Mouse (Mus musculus) brain, embryonic 14.5 days (tissue): ENCODE measurements around the gene Tfrc. TPM values are rescaled to one million over a fixed set of nuclear protein-coding genes. Genes with fewer than 3 reads are reported as not detected.
A peak's percentile ranks its signal among the peaks of the same experiment; 100 is the strongest.

Experiments used
- DNase-seq: peaks from one replicate; pipeline ENCODE4 v3.0.0-alpha.2; 2011; ENCODE audit warnings: low read depth
- CTCF ChIP-seq: fragments of 200-500 bp; IDR thresholded peaks from 2 replicates; pipeline ENCODE4 v1.5.1; 2012; ENCODE audit warnings: inconsistent platforms, mild to moderate bottlenecking, moderate library complexity, borderline replicate concordance; ENCODE audit not compliant: insufficient read depth, insufficient read length; ENCODE audit errors: extremely low read depth
- POLR2A ChIP-seq: fragments of 200-500 bp; IDR thresholded peaks from 2 replicates; pipeline ENCODE4 v1.6.1; 2012; ENCODE audit warnings: mild to moderate bottlenecking, inconsistent platforms, borderline replicate concordance; ENCODE audit not compliant: poor library complexity, insufficient read depth, insufficient read length, severe bottlenecking; ENCODE audit errors: extremely low read depth
- polyA plus RNA-seq: library from polyadenylated mRNA; depleted of rRNA; stranded (reverse); fragments of >200 nt; gene quantifications from 2 replicates; pipeline ENCODE4 v1.2.3, GENCODE M21; 2012

The Tfrc gene
- polyA plus RNA-seq, 1 experiment = 49.0 TPM

- no peak for TF ChIP-seq CTCF
- TF ChIP-seq POLR2A = no peak
- DNase-seq = peak; percentile 80
These were observed 54.6 kb downstream of the Tfrc start for GRCm38 (mm10) chr16:32663231-32663858.

GRCm38 (mm10) chr16:32664211-32664610, 55.5 kb downstream of the Tfrc start:
- TF ChIP-seq CTCF (no peak), POLR2A (no peak)
- no peak for DNase-seq

- TF ChIP-seq CTCF = no peak
- no peak for TF ChIP-seq POLR2A
- DNase-seq = no peak
These were observed 57.3 kb downstream of the Tfrc start for GRCm38 (mm10) chr16:32665851-32666665.

GRCm38 (mm10) chr16:32666671-32667551, 58.2 kb downstream of the Tfrc start:
- no peak for DNase-seq
- no peak for TF ChIP-seq POLR2A
- no peak for TF ChIP-seq CTCF

- DNase-seq = no peak
- TF ChIP-seq CTCF (no peak), POLR2A (no peak)
These were observed 58.8 kb downstream of the Tfrc start for GRCm38 (mm10) chr16:32667552-32667872.

GRCm38 (mm10) chr16:32668030-32668429, 59.3 kb downstream of the Tfrc start:
- peak; percentile 23 for DNase-seq
- TF ChIP-seq CTCF (no peak), POLR2A (no peak)

- DNase-seq = no peak
- TF ChIP-seq CTCF (no peak), POLR2A (no peak)
These were observed 59.8 kb downstream of the Tfrc start for GRCm38 (mm10) chr16:32668472-32668871.

- no peak for DNase-seq
- TF ChIP-seq CTCF = no peak
- TF ChIP-seq POLR2A = no peak
These were observed 60.5 kb downstream of the Tfrc start for GRCm38 (mm10) chr16:32669243-32669642.

GRCm38 (mm10) chr16:32670354-32671124, 61.8 kb downstream of the Tfrc start:
- TF ChIP-seq CTCF (no peak), POLR2A (no peak)
- DNase-seq = no peak

- TF ChIP-seq POLR2A (no peak), CTCF (no peak)
- DNase-seq = no peak
These were observed 62.6 kb downstream of the Tfrc start for GRCm38 (mm10) chr16:32671206-32671887.

- TF ChIP-seq CTCF = no peak
- no peak for TF ChIP-seq POLR2A
- no peak for DNase-seq
These were observed 63.5 kb downstream of the Tfrc start for GRCm38 (mm10) chr16:32672250-32672649.
